Mouse (Mus musculus) myocyte (in vitro differentiated cells): ENCODE measurements around the gene Cdk1.

Experiments used
- MAX ChIP-seq: IDR thresholded peaks from one replicate; pipeline ENCODE4 v1.6.1; 2011; ENCODE audit warnings: low read depth, mild to moderate bottlenecking, control low read depth
- POLR2A ChIP-seq: IDR thresholded peaks from one replicate; pipeline ENCODE4 v1.6.1; 2011; ENCODE audit warnings: low read depth, mild to moderate bottlenecking, control low read depth, moderate library complexity; ENCODE audit not compliant: insufficient read length
- TCF12 ChIP-seq: IDR thresholded peaks from one replicate; pipeline ENCODE4 v1.6.1; 2011; ENCODE audit warnings: mild to moderate bottlenecking, control low read depth; ENCODE audit not compliant: poor library complexity, insufficient read depth, severe bottlenecking
- TCF3 ChIP-seq: IDR thresholded peaks from one replicate; pipeline ENCODE4 v1.6.1; 2011; ENCODE audit warnings: low read depth, control low read depth; ENCODE audit not compliant: insufficient read length
- USF1 ChIP-seq: IDR thresholded peaks from one replicate; pipeline ENCODE4 v1.6.1; 2011; ENCODE audit warnings: low read depth, mild to moderate bottlenecking, control low read depth, moderate library complexity

- TF ChIP-seq MAX, result no peak
- TF ChIP-seq USF1, result no peak
- no peak for TF ChIP-seq TCF3
- no peak for TF ChIP-seq TCF12
- TF ChIP-seq POLR2A, result no peak
Measured at GRCm38 (mm10) chr10:69295919-69296318, 56.8 kb downstream of the Cdk1 start.
